Mouse (Mus musculus) kidney, adult 2 months (tissue): ENCODE data around the gene Capns2. TPM values are rescaled to one million over a fixed set of nuclear protein-coding genes. Genes with fewer than 3 reads are reported as not detected.
"Not testable (repeated sequence)": the region's sequence is repeated elsewhere in the genome, so short reads cannot be mapped to it uniquely, and the experiment has no call there.

Experiments used
- DNase-seq: peaks from one replicate; pipeline ENCODE4 v3.0.0; 2021
- H3K27ac ChIP-seq: fragments of 200-500 bp; 2 replicates; pipeline ENCODE4 v1.5.1; 2012; ENCODE audit warnings: low read depth, low read length, control low read depth, inconsistent platforms; ENCODE audit not compliant: insufficient read depth
- H3K27me3 ChIP-seq: fragments of 200-500 bp; replicated peaks from 2 replicates; pipeline ENCODE4 v1.6.1; 2012; ENCODE audit warnings: mild to moderate bottlenecking, moderate library complexity, low read length, inconsistent platforms; ENCODE audit not compliant: control insufficient read depth, insufficient read depth
- H3K36me3 ChIP-seq: fragments of 200-500 bp; 2 replicates; pipeline ENCODE4 v1.6.1; 2012; ENCODE audit warnings: mild to moderate bottlenecking, moderate library complexity, low read length, inconsistent platforms; ENCODE audit not compliant: control insufficient read depth, insufficient read depth
- H3K4me1 ChIP-seq: fragments of 200-500 bp; 2 replicates; pipeline ENCODE4 v1.6.1; 2011; ENCODE audit warnings: low read length; ENCODE audit not compliant: control insufficient read depth, insufficient read depth
- H3K4me3 ChIP-seq: fragments of 200-500 bp; 2 replicates; pipeline ENCODE4 v1.5.1; 2011; ENCODE audit warnings: mild to moderate bottlenecking, low read depth, low read length, control low read depth; ENCODE audit not compliant: insufficient read depth
- CTCF ChIP-seq: fragments of 200-500 bp; conservative IDR thresholded peaks from 2 replicates; pipeline ENCODE4 v1.5.1; 2011; ENCODE audit warnings: low read depth, mild to moderate bottlenecking, control low read depth, low read length, moderate library complexity, mixed read lengths; ENCODE audit not compliant: insufficient read depth, insufficient read length
- POLR2A ChIP-seq: fragments of 200-500 bp; IDR thresholded peaks from one replicate; pipeline ENCODE4 v1.6.1; 2011; ENCODE audit warnings: low read depth, low read length, control low read depth
- WGBS: fragments of 180-500 bp; shearing (Covaris S2); methylation state at CpG from one replicate; pipeline ENCODE4 v1.1.7; 2018; 5-methylcytosine and 5-hydroxymethylcytosine counted together
- polyA plus RNA-seq: library from polyadenylated mRNA; depleted of rRNA; stranded (reverse); fragments of >200 nt; gene quantifications from 2 replicates; pipeline ENCODE4 v1.2.3, GENCODE M21; 2012

Gene Capns2
- polyA plus RNA-seq, 1 experiment, result 0.16 TPM

GRCm38 (mm10) chr8:92861977-92862376 lies 39.2 kb upstream of the Capns2 start:
- TF ChIP-seq POLR2A, result no peak
- no peak for TF ChIP-seq CTCF
- WGBS, result 100% methylated on average over 1 of the region's 1 CpGs
- no peaks in the 10 kb centered on the region for H3K36me3 ChIP-seq
- DNase-seq, result no peak
- no peaks in the 10 kb centered on the region for H3K4me1 ChIP-seq
- H3K4me3 ChIP-seq, result no peak overlapping the region
- H3K27ac ChIP-seq, result no peak overlapping the region
- H3K27me3 ChIP-seq, result no peaks in the 10 kb centered on the region

DNA sequence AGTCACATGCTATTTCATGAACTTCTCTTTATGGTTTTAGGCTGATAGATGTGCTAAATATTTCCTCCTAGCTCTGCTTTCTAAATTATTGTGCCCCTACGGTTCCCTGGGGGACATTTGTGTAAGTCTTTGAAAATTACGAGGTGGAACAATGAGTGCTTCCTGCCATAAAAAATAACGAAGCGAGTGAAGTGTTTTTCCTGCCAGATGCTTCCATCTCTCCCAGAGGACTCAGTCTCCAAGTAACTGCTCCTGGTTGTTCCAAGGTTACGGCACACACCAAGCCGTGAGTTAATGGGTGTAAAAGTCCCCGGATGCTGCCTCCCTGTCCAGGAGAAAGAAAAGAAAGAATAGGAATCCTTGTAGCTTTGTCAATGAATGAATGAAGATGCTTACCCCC lies 30.9 kb upstream of the Capns2 start:
- DNase-seq, result peak; percentile 5
- TF ChIP-seq POLR2A (no peak), CTCF (no peak)
- no peak overlapping the region for H3K27ac ChIP-seq
- no peaks in the 10 kb centered on the region for H3K36me3 ChIP-seq
- no peaks in the 10 kb centered on the region for H3K4me1 ChIP-seq
- H3K4me3 ChIP-seq, result no peak overlapping the region
- WGBS, result 15% methylated on average over 7 of the region's 7 CpGs
- no peaks in the 10 kb centered on the region for H3K27me3 ChIP-seq

DNA sequence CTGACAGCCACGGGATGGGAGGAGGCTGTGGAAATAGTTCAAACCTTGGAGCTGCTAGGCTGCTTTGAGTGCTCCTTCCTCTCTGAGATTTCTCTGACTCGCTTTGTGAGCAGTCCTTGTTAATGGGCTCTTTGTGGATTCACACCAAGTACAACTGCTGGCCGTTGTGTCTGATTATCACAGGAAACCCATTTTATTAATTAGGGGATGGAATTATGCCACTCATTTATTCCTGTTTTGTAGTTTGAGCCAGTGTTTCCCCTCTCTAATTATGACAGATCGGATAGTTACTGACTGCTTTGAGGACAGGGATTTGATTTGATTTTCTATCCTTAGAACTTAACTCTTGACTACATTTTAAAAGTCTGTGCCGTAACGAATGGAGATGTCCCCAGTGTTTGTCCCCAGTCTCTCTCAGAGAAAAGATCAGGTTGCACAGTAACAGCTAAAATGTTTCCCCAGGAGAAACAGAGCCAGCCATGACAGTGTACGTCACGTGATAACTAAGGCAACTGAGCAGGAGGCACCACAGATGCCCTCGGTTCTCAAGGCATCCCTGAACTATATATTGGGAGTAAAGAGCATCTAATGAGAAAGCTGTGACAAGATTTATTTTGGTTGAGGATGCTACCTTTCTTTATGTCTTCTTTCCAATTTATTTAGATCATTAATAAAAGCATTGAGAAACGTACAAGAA lies 29.0 kb upstream of the Capns2 start:
- H3K4me1 ChIP-seq, result no peaks in the 10 kb centered on the region
- 67% methylated on average over 10 of the region's 10 CpGs for WGBS
- DNase-seq, result no peak
- no peaks in the 10 kb centered on the region for H3K36me3 ChIP-seq
- no peak overlapping the region for H3K4me3 ChIP-seq
- no peak for TF ChIP-seq POLR2A
- no peak for TF ChIP-seq CTCF
- H3K27me3 ChIP-seq, result no peaks in the 10 kb centered on the region
- no peak overlapping the region for H3K27ac ChIP-seq

- Histone ChIP-seq H3K27ac (no peak overlapping the region), H3K36me3 (no peaks in the 10 kb centered on the region), H3K4me1 (no peaks in the 10 kb centered on the region), H3K4me3 (no peak overlapping the region), H3K27me3 (no peaks in the 10 kb centered on the region)
- 83% methylated on average over 10 of the region's 10 CpGs for WGBS
- peak; percentile 22 for DNase-seq
- TF ChIP-seq POLR2A (no peak), CTCF (no peak)
Observed at GRCm38 (mm10) chr8:92875795-92876194, 25.4 kb upstream of the Capns2 start.

GRCm38 (mm10) chr8:92881247-92881646 lies 20.0 kb upstream of the Capns2 start:
- H3K4me1 ChIP-seq, result no peaks in the 10 kb centered on the region
- H3K27ac ChIP-seq, result no peak overlapping the region
- no peak for TF ChIP-seq POLR2A
- TF ChIP-seq CTCF, result no peak
- no peaks in the 10 kb centered on the region for H3K36me3 ChIP-seq
- H3K4me3 ChIP-seq, result no peak overlapping the region
- DNase-seq, result no peak
- no peaks in the 10 kb centered on the region for H3K27me3 ChIP-seq
- 43% methylated on average over 4 of the region's 4 CpGs for WGBS

DNA sequence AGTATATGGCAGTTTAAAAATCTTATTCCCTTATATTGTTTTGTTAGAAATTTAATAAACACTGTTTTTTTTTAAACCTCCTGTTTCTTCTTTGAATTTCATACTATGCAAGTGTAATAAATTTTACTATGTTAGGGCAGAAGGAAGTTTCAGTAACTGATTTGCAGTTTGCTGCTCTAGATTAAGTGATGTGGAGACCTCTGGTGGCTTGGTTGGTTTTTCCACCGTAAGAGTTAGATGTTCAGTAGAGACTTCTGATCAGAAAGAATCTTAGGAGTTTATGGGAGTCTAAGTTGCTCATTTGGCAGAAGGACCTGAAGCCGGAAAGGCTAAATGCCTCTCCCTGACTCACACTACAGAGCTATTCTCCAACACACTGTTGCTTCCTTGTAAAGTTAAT lies 17.4 kb upstream of the Capns2 start:
- H3K36me3 ChIP-seq, result no peaks in the 10 kb centered on the region
- no peak overlapping the region for H3K4me3 ChIP-seq
- WGBS, result 56% methylated on average over 2 of the region's 2 CpGs
- no peak overlapping the region for H3K27ac ChIP-seq
- TF ChIP-seq CTCF, result no peak
- TF ChIP-seq POLR2A, result no peak
- no peaks in the 10 kb centered on the region for H3K27me3 ChIP-seq
- no peaks in the 10 kb centered on the region for H3K4me1 ChIP-seq
- peak; percentile 25 for DNase-seq

DNA sequence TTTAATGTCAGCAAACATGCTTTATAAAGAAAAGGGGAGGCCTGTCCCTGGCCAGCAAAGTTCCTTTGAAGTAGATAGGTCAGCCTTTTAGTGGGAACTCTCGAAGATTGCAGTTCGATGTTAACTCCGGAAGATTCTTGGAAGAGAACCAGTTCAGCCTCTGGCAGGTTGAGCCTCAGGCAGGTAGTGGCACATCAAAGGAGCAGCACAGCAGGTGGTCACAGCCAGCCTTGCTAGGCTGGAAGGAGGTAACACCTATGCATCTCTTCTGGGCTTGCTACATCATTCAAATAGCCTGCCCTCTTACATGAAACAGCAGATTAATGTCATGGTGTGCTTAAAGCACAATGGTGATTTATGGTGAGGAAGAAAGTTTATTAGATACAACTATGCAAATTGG lies 9.0 kb upstream of the Capns2 start:
- not testable (repeated sequence) for H3K27ac ChIP-seq, H3K4me3 ChIP-seq, H3K36me3 ChIP-seq, DNase-seq, H3K4me1 ChIP-seq, H3K27me3 ChIP-seq
- WGBS, result 76% methylated on average over 3 of the region's 3 CpGs

DNA sequence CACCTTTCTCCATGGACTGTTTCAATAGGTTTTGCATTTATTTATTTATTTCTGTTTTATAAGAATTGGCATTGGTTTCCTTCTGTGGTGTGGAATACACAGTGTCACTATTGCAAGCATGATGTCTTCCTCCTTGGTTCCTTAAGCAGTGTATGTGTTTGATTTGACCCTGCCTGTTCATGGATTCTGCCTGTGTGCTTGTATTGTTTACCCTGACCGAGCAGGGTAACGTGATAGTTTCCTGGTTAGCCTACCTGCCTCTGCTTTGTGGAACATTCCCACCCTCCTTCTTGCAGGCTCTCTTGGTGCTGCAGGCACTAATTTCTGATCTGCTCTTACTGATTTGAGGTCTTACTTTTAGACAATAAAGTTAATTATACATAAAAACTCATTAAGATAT lies 7.3 kb upstream of the Capns2 start:
- WGBS, result 74% methylated on average over 2 of the region's 2 CpGs
- Histone ChIP-seq H3K27me3 (no peaks in the 10 kb centered on the region; the same call in 1 of the 2 replicates), H3K27ac (no peak overlapping the region), H3K4me3 (no peak overlapping the region), H3K4me1 (no peaks in the 10 kb centered on the region), H3K36me3 (no peaks in the 10 kb centered on the region)
- DNase-seq, result no peak
- TF ChIP-seq CTCF (no peak), POLR2A (no peak)
